Mouse (Mus musculus): Measurements from ENCODE around the gene Pald1.

DNA sequence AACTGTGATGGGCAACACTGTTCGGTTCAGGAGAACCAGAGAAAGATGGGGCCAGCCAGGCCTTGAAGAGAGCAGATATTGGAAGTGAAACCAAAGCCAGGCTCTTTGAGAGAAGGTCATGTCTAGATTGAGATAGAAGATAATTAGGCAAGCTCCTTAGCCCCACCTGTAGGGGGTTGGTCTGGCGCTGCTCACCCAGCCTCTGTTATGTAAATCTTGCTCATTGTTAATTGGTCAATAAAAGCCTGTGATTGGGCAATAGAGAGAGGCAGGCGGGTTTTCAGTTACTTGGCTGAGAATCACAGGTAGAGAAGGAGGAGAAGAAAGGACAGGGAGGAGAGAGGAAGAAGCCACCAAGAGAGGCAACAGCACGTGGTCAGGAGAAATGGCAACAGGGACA lies 32.1 kb downstream of the Pald1 start:
- TF ChIP-seq CTCF (IDR thresholded peaks at IDR 0.05; ENCODE audit: borderline replicate concordance, extremely low read depth, insufficient read depth, insufficient read length) (no peak), POLR2A (IDR thresholded peaks at IDR 0.05; ENCODE audit: borderline replicate concordance, extremely low read depth, insufficient read depth, insufficient read length, poor library complexity, severe bottlenecking) (no peak)

All from brain, embryonic 14.5 days (tissue).